Mouse (Mus musculus): ENCODE results near the gene Traf3ip2.

Traf3ip2 gene

DNA sequence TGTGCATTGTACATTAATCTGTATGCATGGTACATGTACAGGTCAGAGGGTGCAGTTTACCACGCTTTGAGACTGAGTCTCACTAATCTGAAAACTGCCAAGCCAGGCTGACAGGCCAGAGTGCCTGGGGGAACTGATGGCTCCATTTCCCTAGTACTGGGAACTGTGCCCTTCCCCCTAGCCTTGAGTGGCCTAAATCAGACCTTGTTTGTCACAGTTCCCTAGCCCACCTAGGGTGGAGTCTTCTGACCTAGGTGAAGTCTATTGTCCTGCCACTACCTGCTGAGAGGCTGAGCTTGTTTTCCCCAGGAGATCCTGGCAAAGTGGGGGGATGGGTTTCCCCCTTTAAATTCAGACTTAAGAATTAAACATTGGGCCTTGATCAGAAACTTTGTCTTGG is 18.0 kb upstream of the Traf3ip2 start:
- ChIA-PET POLR2A (interaction anchor here in 2 of 4 experiments (0.5 to 2.3 kb wide), 5 partner anchors 17 to 136 kb away, joined by 3 to 6 read pairs (median 3); no protein-coding TSS in a partner anchor), CTCF (interaction anchor here in 2 of 4 experiments (0.6 kb wide), 2 partner anchors 25 to 178 kb away, joined by 3 to 4 read pairs; no protein-coding TSS in a partner anchor)

DNA sequence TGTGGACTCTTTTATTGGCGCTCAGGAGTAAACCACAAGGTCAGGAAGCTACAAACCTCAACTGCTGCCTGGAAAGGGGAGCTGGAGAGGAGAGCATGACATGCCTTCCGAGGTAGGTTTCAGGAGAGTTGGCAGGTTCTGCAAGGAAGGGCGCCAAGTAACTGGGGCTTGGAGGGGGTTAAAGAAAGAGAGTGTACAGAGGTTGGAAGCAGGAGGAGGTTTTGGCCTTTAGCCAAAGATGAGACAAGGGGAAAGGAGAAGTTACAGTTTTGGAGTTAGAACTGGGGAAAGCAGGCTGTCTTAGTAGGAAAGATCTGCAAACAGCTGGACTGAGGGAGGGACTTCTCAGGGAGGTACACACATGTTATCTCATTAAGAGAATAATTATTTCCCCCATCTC is 16.9 kb upstream of the Traf3ip2 start:
- ChIA-PET CTCF (no interaction called here), POLR2A (interaction anchor here in 1 of 4 experiments (1.4 to 2.3 kb wide), 3 partner anchors 13 to 135 kb away, joined by 5 to 6 read pairs (median 6); no protein-coding TSS in a partner anchor)

DNA sequence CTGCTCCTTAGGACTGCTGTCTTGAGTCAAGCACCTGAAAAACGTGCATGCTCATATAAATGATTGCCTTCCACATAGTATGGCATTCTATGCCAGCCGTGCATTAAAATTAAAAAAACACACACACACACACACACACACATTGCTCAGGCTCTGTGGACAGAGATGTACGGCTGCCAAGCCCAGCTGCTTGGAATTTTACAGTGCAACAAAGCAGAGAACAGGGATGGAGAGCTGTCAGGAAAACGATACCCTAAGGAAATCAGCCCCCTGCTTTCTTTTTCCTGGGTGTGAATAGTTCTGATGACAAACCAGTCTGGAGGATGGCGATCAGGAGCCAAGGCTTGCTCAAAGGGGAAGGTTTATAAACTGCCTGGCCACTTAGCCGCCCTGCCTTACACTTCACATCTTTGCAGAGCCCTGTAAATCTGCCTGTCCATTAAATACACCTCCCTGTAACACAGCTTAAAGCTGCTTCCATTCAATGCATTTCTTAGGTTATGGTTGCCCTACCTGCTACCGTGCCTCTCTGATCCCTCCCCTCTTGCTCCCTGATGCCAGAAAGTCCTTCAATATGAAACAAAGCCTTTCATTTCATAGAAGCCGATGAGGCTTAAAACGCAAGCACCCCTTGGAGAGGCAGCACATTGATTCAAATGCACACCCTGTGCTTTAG is 15.5 kb upstream of the Traf3ip2 start:
- POLR2A ChIA-PET = interaction anchor here in 2 of 4 experiments (0.6 to 2.1 kb wide), 6 partner anchors 14 to 660 kb away, joined by 3 to 6 read pairs (median 4); no protein-coding TSS in a partner anchor

DNA sequence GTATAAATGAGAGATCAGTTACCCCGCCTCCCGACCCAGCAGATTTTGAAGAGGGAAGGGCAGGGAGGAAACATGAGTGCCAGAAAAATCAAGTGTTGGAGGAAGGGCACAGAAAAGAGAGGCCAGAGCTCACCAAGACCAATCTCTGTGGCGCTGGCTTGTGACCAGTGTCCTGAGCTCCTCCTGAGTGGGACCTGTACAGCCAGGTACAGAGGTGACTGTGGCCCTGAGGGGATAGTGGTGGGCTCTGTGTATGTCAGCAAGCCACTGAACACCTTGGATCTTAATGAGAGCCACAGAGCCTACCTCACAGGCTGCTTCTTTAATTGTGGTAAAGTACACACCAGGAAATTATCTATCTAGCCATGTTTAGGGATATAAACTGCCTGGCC is 14.9 kb upstream of the Traf3ip2 start:
- POLR2A ChIA-PET = interaction anchor here in 2 of 4 experiments (1.1 to 1.2 kb wide), 2 partner anchors 14 to 27 kb away, joined by 3 to 4 read pairs; no protein-coding TSS in a partner anchor

More for the DNA sequence above, 15.5 kb upstream of the Traf3ip2 start:
- CTCF ChIA-PET = interaction anchor here in 1 of 4 experiments (0.5 kb wide), 1 partner anchor 72 kb away, joined by 5 read pairs; no protein-coding TSS in a partner anchor

DNA sequence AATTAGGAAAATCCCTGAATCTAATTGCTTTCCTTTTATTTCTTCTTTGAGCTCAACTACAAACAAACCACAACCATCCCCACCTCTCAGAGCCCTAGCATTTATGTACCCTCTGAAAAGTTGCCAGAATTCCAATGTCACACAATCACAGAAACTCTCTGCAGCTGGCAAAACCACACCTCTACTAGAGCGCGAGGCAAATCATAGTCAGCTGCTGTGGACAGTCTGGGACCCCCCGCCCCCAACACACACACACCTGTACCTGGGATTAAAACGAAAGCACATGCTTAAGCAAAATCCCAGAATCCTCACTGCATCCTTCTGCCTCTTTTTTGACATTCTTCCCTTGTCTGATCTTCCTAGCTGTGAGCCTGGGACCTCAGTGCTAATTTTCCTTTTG is 13.1 kb upstream of the Traf3ip2 start:
- POLR2A ChIA-PET = interaction anchor here in 1 of 4 experiments (2.1 kb wide), 1 partner anchor 32 kb away, joined by 5 read pairs; no protein-coding TSS in a partner anchor
- CTCF ChIA-PET = no interaction called here

More for the DNA sequence above, 14.9 kb upstream of the Traf3ip2 start:
- CTCF ChIA-PET = interaction anchor here in 1 of 4 experiments (0.5 kb wide), 1 partner anchor 72 kb away, joined by 5 read pairs; no protein-coding TSS in a partner anchor

DNA sequence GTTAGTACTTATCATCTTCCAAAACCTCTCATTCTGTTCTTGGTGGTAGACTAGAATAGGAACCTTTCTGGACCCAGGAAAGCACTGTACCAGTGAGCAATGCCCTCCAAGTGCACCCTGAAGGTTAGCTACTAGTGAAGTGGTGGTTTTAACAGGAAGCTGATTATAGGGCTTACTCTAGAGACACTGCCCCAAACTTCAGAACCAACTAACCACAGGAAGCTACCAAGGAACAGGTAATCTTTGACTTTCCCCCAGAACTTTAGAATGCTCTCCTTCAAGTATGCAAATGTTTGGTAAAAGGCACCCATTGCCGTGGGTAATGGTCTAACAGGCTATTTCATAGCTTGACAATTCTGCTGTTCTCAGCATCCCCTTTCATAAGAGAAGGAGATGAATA is 12.6 kb upstream of the Traf3ip2 start:
- POLR2A ChIA-PET = interaction anchor here in 1 of 4 experiments (2.1 kb wide), 1 partner anchor 32 kb away, joined by 5 read pairs; no protein-coding TSS in a partner anchor

DNA sequence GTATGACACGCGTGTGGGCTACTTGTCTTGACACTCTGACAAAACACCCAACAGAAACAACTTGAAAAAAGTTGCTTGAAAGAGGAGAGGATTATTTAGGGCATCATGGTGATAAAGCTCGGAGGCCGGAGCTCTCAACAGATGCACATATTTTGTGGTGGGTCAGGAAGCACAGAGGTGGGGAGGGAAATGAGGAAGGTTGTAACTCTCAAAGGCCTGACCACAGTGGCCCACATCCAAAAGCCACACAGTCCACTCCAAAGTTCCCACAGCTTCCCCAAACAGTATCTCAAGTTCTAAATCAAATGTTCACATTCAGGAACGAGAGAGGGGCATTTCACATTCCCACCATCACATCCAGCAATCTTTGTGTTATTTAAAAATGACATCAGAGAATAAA is 11.7 kb upstream of the Traf3ip2 start:
- ChIA-PET POLR2A (interaction anchor here in 1 of 4 experiments (0.6 to 2.1 kb wide), 2 partner anchors 11 to 31 kb away, joined by 5 read pairs; no protein-coding TSS in a partner anchor), CTCF (no interaction called here)

More for the DNA sequence above, 12.6 kb upstream of the Traf3ip2 start:
- CTCF ChIA-PET = interaction anchor here in 1 of 4 experiments (0.6 kb wide), 1 partner anchor 141 kb away, joined by 3 read pairs; no protein-coding TSS in a partner anchor

DNA sequence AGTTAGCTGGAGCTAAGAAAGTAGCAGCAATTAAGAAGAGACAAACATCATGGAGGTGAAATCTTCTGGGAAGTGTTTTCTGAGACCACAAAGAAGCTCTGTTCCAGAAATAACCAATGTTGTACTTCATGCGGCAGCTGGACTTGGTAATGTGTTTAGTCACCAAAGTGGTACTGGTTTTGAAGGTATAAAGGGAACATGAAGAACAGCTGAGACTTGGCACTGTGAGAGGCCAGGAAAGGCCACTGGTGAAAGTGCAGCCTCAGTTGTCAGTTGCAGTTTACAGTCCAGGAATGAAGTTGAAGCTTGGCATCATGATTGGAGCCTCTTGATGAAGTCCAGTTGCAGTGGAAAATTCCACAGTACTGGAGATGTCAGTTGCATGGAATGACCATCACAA is 6.3 kb upstream of the Traf3ip2 start:
- ChIA-PET POLR2A (interaction anchor here in 2 of 4 experiments (0.6 to 1.4 kb wide), 7 partner anchors 9 to 182 kb away, joined by 3 to 4 read pairs (median 3); no protein-coding TSS in a partner anchor), CTCF (no interaction called here)

DNA sequence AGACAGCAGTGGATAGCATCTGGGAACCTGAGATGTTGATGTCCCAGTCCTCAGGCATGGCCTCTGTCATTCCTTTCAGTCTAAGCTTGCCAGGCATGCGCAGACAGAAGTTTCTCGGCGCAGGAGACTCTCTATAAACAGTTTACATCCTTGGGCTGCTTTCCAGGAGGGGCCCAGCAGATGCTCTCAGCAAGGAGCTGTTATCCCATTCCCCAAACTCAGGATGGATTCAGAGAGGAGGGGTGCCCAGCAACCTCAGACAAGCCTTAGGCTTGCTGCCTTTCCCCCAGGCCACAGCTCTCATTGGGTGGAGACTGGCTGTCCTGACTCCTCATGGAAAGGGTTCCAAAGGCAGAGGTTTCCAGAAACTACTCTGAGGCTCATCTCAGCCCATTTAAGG is 1.5 kb upstream of the Traf3ip2 start:
- CTCF ChIA-PET = no interaction called here
- POLR2A ChIA-PET = interaction anchor here in 3 of 4 experiments (0.9 to 2.0 kb wide), 13 partner anchors 10 to 120 kb away, joined by 3 to 6 read pairs (median 4); partner anchors contain the start of gene Rev3l (in 1 of the 3)

DNA sequence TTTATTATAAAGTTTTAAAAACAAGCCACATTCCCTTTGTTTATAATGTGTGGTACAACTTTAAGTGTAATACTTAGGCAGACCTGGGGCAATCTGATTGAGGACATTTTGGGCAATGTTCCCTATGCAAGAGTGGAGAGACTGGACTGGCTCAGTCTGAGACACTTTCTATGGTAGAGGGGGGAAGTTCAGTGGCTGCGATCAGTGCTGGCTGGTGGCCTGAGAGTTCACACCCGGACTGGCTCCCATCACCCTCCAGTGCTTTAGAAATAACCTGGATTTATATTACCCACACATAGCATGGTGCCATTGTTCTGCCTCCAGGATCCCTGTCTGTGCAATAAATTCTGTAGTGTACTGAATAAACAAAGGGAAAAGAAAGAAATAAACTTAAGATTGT is 603 bp upstream of the Traf3ip2 start:
- CTCF ChIA-PET = no interaction called here
- POLR2A ChIA-PET = interaction anchor here in 2 of 4 experiments (0.9 to 2.0 kb wide), 9 partner anchors 9 to 119 kb away, joined by 3 to 6 read pairs (median 4); partner anchors contain the start of gene Rev3l (in 1 of the 2)

DNA sequence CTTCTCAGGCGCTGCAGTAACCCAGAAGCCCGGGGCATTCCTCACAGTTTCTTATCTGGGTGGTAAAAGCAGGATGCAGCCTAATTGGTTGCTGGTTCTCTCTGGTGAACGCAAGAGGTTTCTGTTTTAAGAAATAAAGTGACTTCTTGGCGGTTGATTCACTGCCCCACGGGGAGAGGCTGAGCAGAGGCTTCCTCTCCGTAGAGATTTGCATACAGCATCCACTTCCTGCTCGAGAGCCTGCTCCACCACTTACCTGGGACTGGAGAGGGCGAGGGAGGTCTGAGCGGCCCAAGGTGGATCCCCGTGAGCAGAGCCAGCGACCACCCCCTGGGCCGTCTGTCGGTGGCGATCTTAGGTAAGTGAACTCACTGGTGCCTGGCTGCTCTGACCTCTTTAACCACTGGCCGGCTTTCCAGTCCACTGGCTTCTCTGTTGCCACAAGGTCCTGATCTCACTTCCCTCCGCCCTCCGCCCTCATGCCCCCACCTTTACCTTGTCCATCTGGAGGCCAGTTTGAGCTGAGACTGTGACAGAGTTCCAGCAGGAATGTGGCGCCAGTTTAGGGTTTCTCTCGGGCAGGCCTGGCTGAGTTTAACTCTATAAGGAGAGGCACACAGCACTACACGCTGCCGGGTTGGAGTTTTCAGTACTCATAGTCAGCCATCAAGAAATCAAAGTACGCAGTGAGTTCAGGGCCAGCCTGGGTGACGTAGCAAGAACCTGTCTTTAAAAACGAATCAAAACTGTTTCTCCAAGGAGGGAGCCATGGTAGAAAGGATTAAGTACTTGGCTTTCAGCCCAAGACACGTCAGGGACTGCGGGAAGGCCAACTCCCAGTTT is 476 bp downstream of the Traf3ip2 start:
- ChIA-PET CTCF (interaction anchor here in 1 of 4 experiments (0.5 kb wide), 1 partner anchor 11 kb away, joined by 4 read pairs; no protein-coding TSS in a partner anchor), POLR2A (interaction anchor here in 3 of 4 experiments (0.6 to 1.6 kb wide), 8 partner anchors 9 to 754 kb away, joined by 3 to 6 read pairs (median 4); no protein-coding TSS in a partner anchor)

DNA sequence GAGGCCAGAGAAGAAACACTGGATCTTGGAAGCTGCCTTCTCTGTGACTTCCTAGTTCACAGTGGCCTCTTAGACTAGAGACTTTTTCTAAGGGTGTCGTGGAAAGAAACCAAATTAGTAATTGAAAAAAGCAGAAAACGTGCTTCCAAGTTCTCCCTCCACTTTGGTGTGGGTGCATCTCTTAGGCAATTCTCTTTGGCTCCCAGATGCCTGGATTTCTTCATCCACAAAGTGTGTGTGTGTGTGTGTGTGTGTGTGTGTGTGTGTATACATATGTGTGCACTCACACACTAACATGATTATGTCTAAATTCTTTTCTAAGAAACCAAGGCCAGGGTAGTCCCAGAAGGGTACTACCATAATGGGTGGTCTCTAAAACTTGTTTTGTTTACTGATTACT is 1.2 kb downstream of the Traf3ip2 start:
- ChIA-PET CTCF (interaction anchor here in 1 of 4 experiments (0.5 kb wide), 1 partner anchor 10 kb away, joined by 4 read pairs; no protein-coding TSS in a partner anchor), POLR2A (interaction anchor here in 3 of 4 experiments (0.6 to 1.6 kb wide), 6 partner anchors 10 to 753 kb away, joined by 3 to 6 read pairs (median 4); no protein-coding TSS in a partner anchor)

DNA sequence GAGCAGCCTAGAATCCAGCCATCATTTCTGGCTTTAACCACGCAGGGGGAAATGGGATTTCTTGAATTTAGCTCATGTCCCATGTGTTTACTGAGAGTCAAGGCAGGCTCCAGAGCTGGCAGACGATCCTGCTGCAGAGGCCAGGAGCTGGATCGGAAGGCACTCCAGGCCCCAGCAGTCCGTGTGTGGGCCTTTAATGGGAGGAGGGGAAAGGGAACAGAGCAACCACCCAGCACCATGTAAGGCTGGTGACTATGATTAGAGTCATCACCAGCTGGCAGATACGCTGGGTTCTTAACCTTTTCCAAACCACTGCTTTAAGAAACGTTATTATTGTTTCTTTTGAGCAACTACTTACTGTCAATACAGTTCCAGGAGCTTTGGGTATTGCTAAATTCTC is 1.9 kb downstream of the Traf3ip2 start:
- POLR2A ChIA-PET = interaction anchor here in 3 of 4 experiments (1.0 to 1.4 kb wide), 4 partner anchors 8 to 116 kb away, joined by 3 to 5 read pairs (median 3); no protein-coding TSS in a partner anchor
- CTCF ChIA-PET = no interaction called here

DNA sequence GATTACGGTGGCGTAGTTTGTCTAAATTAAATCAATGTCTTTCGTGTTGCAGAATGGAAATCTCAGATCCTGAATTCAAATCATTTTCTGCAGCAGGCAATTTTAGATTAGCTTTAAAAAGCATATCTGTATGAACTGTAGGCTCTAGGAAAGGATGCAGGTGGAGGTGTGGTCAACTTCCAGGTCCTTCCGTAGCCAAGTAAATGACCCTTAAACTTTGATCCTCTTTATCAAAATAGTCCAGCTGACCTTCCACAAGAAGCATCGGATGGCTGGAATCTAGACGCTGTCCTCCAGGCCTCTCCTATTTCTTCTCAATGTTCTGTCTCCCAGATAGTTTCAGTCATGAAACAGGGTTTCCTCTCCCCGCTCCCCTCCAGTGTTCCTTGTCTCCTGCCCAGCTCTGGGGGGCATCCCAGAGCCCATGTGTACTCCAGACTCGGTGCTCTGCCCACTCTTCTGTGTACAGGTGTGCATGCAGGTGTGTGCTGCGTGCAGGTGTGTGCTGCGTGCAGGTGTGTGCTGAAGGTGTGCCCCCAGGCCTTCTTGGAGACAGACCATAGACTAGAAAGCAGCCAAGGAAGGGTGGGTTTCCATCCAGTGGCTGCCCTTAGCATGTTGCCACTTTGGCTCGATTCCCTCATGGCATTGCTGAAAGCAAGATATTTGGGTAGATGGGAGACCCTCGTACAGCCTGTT is 2.9 kb downstream of the Traf3ip2 start:
- ChIA-PET CTCF (interaction anchor here in 1 of 4 experiments (0.5 kb wide), 1 partner anchor 22 kb away, joined by 3 read pairs; no protein-coding TSS in a partner anchor), POLR2A (interaction anchor here in 3 of 4 experiments (1.0 to 1.4 kb wide), 6 partner anchors 9 to 115 kb away, joined by 3 to 5 read pairs (median 3); no protein-coding TSS in a partner anchor)

DNA sequence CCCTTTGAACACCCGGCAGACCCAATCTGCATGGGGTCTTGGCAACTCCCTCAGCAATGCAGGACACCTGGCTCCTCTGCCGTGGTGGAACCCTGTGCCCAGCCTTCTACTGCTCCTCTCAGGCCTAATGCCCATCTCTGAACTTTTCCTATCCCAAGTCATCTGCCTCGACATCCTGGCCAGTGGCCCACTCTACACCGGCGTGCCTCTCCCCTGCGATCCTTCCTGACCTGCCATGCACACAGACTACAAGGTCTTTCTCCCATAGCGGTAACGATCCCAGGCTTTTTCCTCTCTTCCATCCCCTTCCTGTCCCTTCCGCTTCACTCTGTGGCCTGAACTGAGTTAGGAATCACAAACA is 3.5 kb downstream of the Traf3ip2 start:
- CTCF ChIA-PET = no interaction called here
- POLR2A ChIA-PET = interaction anchor here in 2 of 4 experiments (0.8 to 1.3 kb wide), 3 partner anchors 12 to 33 kb away, joined by 3 read pairs; no protein-coding TSS in a partner anchor

DNA sequence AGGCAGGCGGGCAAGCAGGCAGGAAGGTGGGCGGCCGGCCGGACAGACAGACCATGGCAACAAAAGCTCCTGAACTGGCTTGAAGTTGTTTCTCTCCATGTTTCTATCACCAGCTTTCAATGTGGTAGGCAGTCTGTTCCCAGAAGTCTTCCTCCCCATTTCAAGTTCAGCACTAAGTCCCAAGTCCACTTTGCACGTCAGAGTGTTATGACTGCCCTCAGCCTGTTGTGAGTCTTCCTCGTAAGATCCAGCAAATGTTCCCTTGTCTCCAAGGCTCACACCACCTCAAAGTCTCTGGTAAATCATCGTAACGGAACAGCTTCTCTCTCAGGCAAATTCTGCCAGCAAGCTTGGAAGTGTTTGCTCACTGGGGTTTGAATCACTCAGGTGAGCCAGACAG is 3.9 kb downstream of the Traf3ip2 start:
- ChIA-PET CTCF (no interaction called here), POLR2A (interaction anchor here in 2 of 4 experiments (0.6 to 1.3 kb wide), 5 partner anchors 12 to 47 kb away, joined by 3 read pairs; no protein-coding TSS in a partner anchor)

DNA sequence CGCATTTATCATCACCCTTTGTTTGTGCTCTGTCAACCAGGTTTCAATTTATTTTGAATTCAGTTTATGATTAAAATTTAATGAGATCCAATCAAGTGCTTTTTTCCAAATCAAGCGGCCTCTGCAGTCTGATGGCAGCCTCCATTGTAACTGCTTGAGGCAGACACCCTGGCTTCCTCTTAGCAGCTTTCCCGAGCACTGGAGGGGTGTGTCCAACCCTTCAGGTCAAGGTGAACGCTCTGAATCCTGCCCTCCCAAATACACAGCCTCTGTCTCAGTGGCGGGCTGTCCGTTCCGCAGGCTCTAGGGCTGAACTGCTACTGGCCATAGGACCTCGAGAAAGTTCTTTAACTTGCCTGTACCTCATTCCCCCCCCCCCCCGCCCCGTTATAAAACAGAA is 5.7 kb downstream of the Traf3ip2 start:
- ChIA-PET CTCF (interaction anchor here in 1 of 4 experiments (1.0 kb wide), 1 partner anchor 554 kb away, joined by 3 read pairs; no protein-coding TSS in a partner anchor), POLR2A (interaction anchor here in 3 of 4 experiments (0.6 to 1.8 kb wide), 9 partner anchors 8 to 448 kb away, joined by 3 to 10 read pairs (median 4); partner anchors contain the start of gene Rev3l (in 1 of the 3))

Data from embryonic stem cell, embryonic (primary cell).